Mouse (Mus musculus) embryonic stem cell, embryonic (primary cell): ENCODE data around the gene Trim61.

Experiments used
- CTCF ChIA-PET, 4 experiments: fragments of 300-600 bp in 2 of 4; fragments of 350-600 bp in 2 of 4; sonication (Branson Sonifier 250); formaldehyde crosslinking; loops; one replicate each; lab custom pipeline; 2022; ENCODE audit warnings: inconsistent platforms in 2 of 4; lab: Charles Lee
- POLR2A ChIA-PET, 4 experiments: fragments of 300-600 bp in 2 of 4; fragments of 350-600 bp in 2 of 4; sonication (Branson Sonifier 250); formaldehyde crosslinking; loops; one replicate each; lab custom pipeline; 2022; ENCODE audit warnings: antibody characterized with exemption in 4 of 4, inconsistent platforms in 1 of 4; lab: Charles Lee

Trim61 gene

DNA sequence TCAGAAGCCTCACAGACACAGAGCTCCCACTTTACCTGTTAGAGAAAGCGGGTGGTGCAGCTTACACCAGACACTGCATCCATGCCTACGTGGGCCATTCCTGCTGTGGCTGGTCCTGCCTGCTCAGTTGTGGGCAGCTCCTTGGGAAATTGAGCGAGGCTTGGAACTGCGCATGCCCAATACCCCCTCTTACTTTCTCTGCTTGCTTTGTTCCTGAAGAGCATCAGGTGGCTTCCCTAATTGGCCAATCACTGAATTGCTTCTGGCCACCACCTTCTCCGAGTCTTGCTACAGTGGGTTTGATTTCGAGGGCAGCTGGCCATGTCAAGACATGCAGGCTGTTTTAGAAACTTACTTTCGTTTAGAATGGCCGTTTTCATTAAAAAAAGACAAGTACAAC lies at the start of gene Trim61, which contains the start of gene Trim60:
Gene Trim61, minus strand, starts transcription at position 101 of the 400 bp plus-strand sequence.
Gene Trim60, minus strand, starts transcription at position 162 of the 400 bp plus-strand sequence.
- POLR2A ChIA-PET, result interaction anchor here in 1 of 4 experiments (2.2 kb wide), 1 partner anchor 13 kb away, joined by 6 read pairs; no protein-coding TSS in a partner anchor
- CTCF ChIA-PET, result interaction anchor here in 1 of 4 experiments (0.7 kb wide), 1 partner anchor 90 kb away, joined by 5 read pairs; no protein-coding TSS in a partner anchor

- POLR2A ChIA-PET, result interaction anchor here (0.6 to 5.1 kb wide), 19 partner anchors 8 to 1446 kb away, joined by 3 to 27 read pairs (median 4); partner anchors contain the start of gene Apela (in 2 of the 4)
- CTCF ChIA-PET, result interaction anchor here in 2 of 4 experiments (0.6 to 1.2 kb wide), 2 partner anchors 38 to 45 kb away, joined by 3 to 5 read pairs; no protein-coding TSS in a partner anchor
Observed at GRCm38 (mm10) chr8:65067694-65068472, 49.6 kb upstream of the Trim61 start.

GRCm38 (mm10) chr8:65067031-65067430 lies 48.7 kb upstream of the Trim61 start:
- ChIA-PET CTCF (no interaction called here), POLR2A (interaction anchor here in 3 of 4 experiments (0.6 to 5.1 kb wide), 11 partner anchors 9 to 118 kb away, joined by 3 to 27 read pairs (median 4); partner anchors contain the start of gene Apela (in 1 of the 3))

- CTCF ChIA-PET, result no interaction called here
- POLR2A ChIA-PET, result interaction anchor here in 3 of 4 experiments (0.8 to 5.1 kb wide), 7 partner anchors 12 to 129 kb away, joined by 3 to 27 read pairs (median 8); partner anchors contain the start of gene Apela (in 1 of the 3)
Observed at GRCm38 (mm10) chr8:65065622-65066021, 47.3 kb upstream of the Trim61 start.

DNA sequence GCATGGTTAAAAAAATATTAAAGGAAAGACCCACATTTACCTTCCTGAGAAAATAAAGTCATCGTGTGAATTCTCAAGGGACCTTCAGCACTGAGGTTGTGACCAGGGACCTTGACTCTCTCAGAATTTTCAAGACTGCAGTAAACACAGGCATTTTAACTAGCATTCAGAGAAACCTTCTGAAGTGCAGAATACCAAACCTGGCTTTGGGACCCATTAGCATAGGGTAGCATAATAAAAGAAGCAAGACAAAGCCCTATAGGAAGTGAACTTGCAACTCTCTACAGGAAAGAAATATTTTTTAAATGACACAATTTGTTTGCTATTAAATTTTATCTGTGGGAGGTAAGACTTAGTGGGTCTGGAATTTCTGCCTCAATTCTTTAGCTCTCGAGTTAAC lies 45.7 kb upstream of the Trim61 start:
- POLR2A ChIA-PET, result interaction anchor here (0.5 to 5.1 kb wide), 26 partner anchors 8 to 1402 kb away, joined by 3 to 27 read pairs (median 4); partner anchors contain the start of gene Apela (in 3 of the 4)

DNA sequence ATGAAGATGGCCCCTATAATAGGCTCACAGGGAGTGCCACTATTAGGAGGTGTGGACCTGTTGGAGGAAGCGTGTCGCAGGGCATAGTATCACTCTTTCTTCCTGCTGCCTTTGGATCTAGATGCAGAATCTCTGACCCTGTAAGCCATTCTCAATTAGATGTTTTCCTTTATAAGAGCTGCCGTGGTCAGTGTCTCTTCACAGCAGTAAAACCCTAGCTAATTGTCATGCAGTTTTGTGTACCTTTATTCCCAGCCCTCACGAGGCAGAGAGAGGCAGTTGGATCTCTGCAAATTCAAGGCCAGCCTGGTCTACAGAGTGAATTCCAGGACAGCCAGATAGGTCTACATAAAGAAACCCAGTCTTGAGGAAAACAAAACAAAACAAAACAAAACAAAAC lies 43.9 kb upstream of the Trim61 start:
- ChIA-PET CTCF (interaction anchor here in 1 of 4 experiments (1.0 kb wide), 1 partner anchor 24 kb away, joined by 4 read pairs; no protein-coding TSS in a partner anchor), POLR2A (interaction anchor here in 3 of 4 experiments (0.8 to 3.4 kb wide), 11 partner anchors 8 to 112 kb away, joined by 3 to 23 read pairs (median 5); partner anchors contain the start of gene Apela (in 1 of the 3))

More for the DNA sequence above, 45.7 kb upstream of the Trim61 start:
- CTCF ChIA-PET, result interaction anchor here in 1 of 4 experiments (0.5 kb wide), 1 partner anchor 18 kb away, joined by 5 read pairs; no protein-coding TSS in a partner anchor

- CTCF ChIA-PET, result no interaction called here
- POLR2A ChIA-PET, result interaction anchor here in 1 of 4 experiments (0.9 kb wide), 1 partner anchor 10 kb away, joined by 5 read pairs; no protein-coding TSS in a partner anchor
Observed at GRCm38 (mm10) chr8:65056722-65057121, 38.4 kb upstream of the Trim61 start.

DNA sequence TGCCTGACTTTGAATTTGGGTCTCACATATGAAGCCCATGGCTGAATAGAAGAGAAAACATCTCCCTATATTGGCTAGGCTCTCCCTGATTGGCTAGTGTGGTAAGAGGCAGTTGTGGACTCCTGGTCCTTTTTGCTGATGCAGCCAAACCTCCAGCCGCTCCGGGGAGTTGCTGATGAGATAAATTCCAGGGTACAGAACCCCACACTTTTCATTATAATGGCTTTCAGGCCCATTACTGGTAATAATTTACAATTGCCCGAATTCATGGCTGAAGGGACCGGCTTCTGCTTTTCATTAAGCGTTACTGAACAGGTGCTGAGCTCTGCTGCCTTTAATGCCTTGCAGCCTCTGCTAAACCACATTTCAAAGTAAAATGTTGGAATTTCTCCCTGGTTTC lies 35.6 kb upstream of the Trim61 start:
- CTCF ChIA-PET, result no interaction called here
- POLR2A ChIA-PET, result interaction anchor here (0.6 to 3.2 kb wide), 20 partner anchors 8 to 107 kb away, joined by 3 to 19 read pairs (median 4); partner anchors contain the start of genes Apela (in 3 of the 4) and Tmem192 (in 1 of the 4)

DNA sequence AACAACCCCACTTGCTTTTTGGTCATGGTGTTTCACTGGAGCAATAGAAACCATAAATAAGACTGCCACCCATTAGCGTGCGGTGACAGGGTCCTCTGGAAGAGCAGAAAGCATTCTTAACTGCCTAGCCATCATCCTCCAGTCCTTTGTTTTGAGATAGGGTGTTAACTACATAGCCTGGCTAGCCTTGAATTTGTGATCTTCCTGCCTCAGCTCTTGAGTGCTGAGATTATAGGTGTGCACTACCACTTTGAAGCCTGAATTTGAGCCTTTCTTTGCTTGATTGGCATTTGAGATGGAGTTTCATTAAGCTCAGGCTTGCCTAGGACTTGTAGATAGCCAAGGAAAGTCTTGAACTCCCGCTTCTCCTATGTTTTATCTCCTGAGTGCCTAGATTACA lies 35.2 kb upstream of the Trim61 start:
- ChIA-PET POLR2A (interaction anchor here (0.6 to 3.2 kb wide), 21 partner anchors 8 to 106 kb away, joined by 3 to 19 read pairs (median 4); partner anchors contain the start of genes Apela (in 3 of the 4) and Tmem192 (in 1 of the 4)), CTCF (no interaction called here)

GRCm38 (mm10) chr8:65047801-65048200 lies 29.5 kb upstream of the Trim61 start:
- ChIA-PET POLR2A (interaction anchor here in 3 of 4 experiments (0.5 to 5.2 kb wide), 22 partner anchors 10 to 334 kb away, joined by 3 to 53 read pairs (median 6); partner anchors contain the start of gene Apela (in 3 of the 3)), CTCF (interaction anchor here in 1 of 4 experiments (0.6 to 1.9 kb wide), 2 partner anchors 25 to 925 kb away, joined by 3 to 5 read pairs; no protein-coding TSS in a partner anchor)

- ChIA-PET CTCF (interaction anchor here in 2 of 4 experiments (1.1 to 1.9 kb wide), 4 partner anchors 10 to 62 kb away, joined by 3 to 5 read pairs (median 4); partner anchors contain the start of gene Apela (in 1 of the 2)), POLR2A (interaction anchor here (0.6 to 5.2 kb wide), 31 partner anchors 9 to 334 kb away, joined by 3 to 53 read pairs (median 5); partner anchors contain the start of genes Apela (in 4 of the 4) and Gm10663 (in 1 of the 4))
Observed at GRCm38 (mm10) chr8:65047193-65047592, 28.9 kb upstream of the Trim61 start.

- ChIA-PET POLR2A (interaction anchor here (0.5 to 5.2 kb wide), 37 partner anchors 8 to 428 kb away, joined by 3 to 53 read pairs (median 5); partner anchors contain the start of genes Apela (in 4 of the 4) and Gm10663 (in 1 of the 4)), CTCF (interaction anchor here in 3 of 4 experiments (0.5 to 1.9 kb wide), 6 partner anchors 10 to 62 kb away, joined by 3 to 15 read pairs (median 4); partner anchors contain the start of gene Apela (in 1 of the 3))
Observed at GRCm38 (mm10) chr8:65046565-65046964, 28.2 kb upstream of the Trim61 start.

DNA sequence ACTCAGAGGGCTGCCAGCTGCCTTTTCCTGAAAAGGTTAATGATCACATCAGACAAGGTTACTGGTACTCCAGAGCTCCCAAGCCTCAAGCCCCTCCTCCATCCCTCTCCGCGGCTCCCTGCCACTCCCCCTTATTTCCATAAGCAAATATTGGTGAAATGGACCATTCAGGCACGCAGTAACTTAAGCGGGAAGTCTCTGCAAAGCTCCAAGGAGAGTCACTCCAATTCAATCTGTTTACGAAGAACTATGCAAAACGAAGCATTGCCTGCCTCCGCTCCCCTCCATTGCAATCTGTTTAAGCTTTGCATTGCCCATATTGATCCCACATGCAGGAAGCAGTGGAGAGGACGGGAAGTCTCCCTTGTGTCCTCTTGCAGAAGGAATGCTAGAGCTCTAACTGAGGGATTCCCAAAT lies 18.8 kb upstream of the Trim61 start, which contains the start of gene Apela:
Gene Apela, minus strand, starts transcription at position 220 of the 417 bp plus-strand sequence.
- ChIA-PET POLR2A (interaction anchor here (0.6 to 3.7 kb wide), 29 partner anchors 8 to 238 kb away, joined by 3 to 53 read pairs (median 4); no protein-coding TSS in a partner anchor), CTCF (interaction anchor here in 3 of 4 experiments (0.5 to 1.4 kb wide), 5 partner anchors 9 to 345 kb away, joined by 3 to 13 read pairs (median 3); no protein-coding TSS in a partner anchor)

GRCm38 (mm10) chr8:65034136-65034535 lies 15.8 kb upstream of the Trim61 start:
- ChIA-PET POLR2A (interaction anchor here (0.7 to 3.3 kb wide), 30 partner anchors 9 to 1452 kb away, joined by 3 to 27 read pairs (median 4); partner anchors contain the start of genes Tma16 (in 1 of the 4) and Tmem192 (in 1 of the 4)), CTCF (interaction anchor here in 1 of 4 experiments (1.2 kb wide), 1 partner anchor 11 kb away, joined by 6 read pairs; no protein-coding TSS in a partner anchor)

- POLR2A ChIA-PET, result interaction anchor here (0.5 to 3.3 kb wide), 15 partner anchors 10 to 57 kb away, joined by 3 to 27 read pairs (median 4); no protein-coding TSS in a partner anchor
- CTCF ChIA-PET, result no interaction called here
Observed at GRCm38 (mm10) chr8:65033056-65033455, 14.7 kb upstream of the Trim61 start.

- POLR2A ChIA-PET, result interaction anchor here in 2 of 4 experiments (0.8 to 3.1 kb wide), 7 partner anchors 12 to 44 kb away, joined by 4 to 13 read pairs (median 6); partner anchors contain the start of genes Trim60 (in 1 of the 2) and Trim61 (in 1 of the 2)
- CTCF ChIA-PET, result no interaction called here
Observed at GRCm38 (mm10) chr8:65032107-65032506, 13.8 kb upstream of the Trim61 start.
